Mouse (Mus musculus): Measurements from ENCODE around the gene Arhgap24. TPM values are rescaled to one million over a fixed set of nuclear protein-coding genes. Genes with fewer than 3 reads are reported as not detected.

Arhgap24 gene
- polyA plus RNA-seq, 1 experiment = 4.2 TPM

- Histone ChIP-seq H3K27me3 (ENCODE audit: control insufficient read depth, insufficient read depth, low read length) (no peaks in the 10 kb centered on the region), H3K27ac (ENCODE audit: insufficient read depth, low read length) (no peak overlapping the region), H3K36me3 (ENCODE audit: control insufficient read depth, insufficient read depth, low read length) (no peaks in the 10 kb centered on the region), H3K4me1 (ENCODE audit: control insufficient read depth, insufficient read depth, insufficient read length) (no peaks in the 10 kb centered on the region), H3K4me3 (ENCODE audit: extremely low read depth, insufficient read depth, insufficient read length) (no peak overlapping the region)
- 80% methylated on average over 1 of the region's 1 CpGs for WGBS
- TF ChIP-seq CTCF (IDR thresholded peaks at IDR 0.05; ENCODE audit: extremely low read depth, insufficient read depth, insufficient read length, insufficient replicate concordance) (no peak), POLR2A (IDR thresholded peaks at IDR 0.05; ENCODE audit: low read depth, low read length) (no peak)
- DNase-seq (ENCODE audit: low read depth in 1 of 2, low spot score in 2 of 2) = no peak
Observed at GRCm38 (mm10) chr5:102591422-102591821, 110.2 kb downstream of the Arhgap24 start.

GRCm38 (mm10) chr5:102593058-102593457, 111.9 kb downstream of the Arhgap24 start:
- no peak for TF ChIP-seq POLR2A (IDR thresholded peaks at IDR 0.05; ENCODE audit: low read depth, low read length)
- no peaks in the 10 kb centered on the region for H3K27me3 ChIP-seq (ENCODE audit: control insufficient read depth, insufficient read depth, low read length)
- no peak overlapping the region for H3K4me3 ChIP-seq (ENCODE audit: extremely low read depth, insufficient read depth, insufficient read length)
- no peak overlapping the region for H3K27ac ChIP-seq (ENCODE audit: insufficient read depth, low read length)
- no peaks in the 10 kb centered on the region for H3K4me1 ChIP-seq (ENCODE audit: control insufficient read depth, insufficient read depth, insufficient read length)
- H3K36me3 ChIP-seq (ENCODE audit: control insufficient read depth, insufficient read depth, low read length) = no peaks in the 10 kb centered on the region
- 81% methylated on average over 2 of the region's 2 CpGs for WGBS
- DNase-seq (ENCODE audit: low read depth in 1 of 2, low spot score in 2 of 2) = no peak

GRCm38 (mm10) chr5:102599102-102599501, 117.9 kb downstream of the Arhgap24 start:
- DNase-seq (ENCODE audit: low read depth in 1 of 2, low spot score in 2 of 2) = no peak
- H3K4me1 ChIP-seq (ENCODE audit: control insufficient read depth, insufficient read depth, insufficient read length) = no peaks in the 10 kb centered on the region
- no peaks in the 10 kb centered on the region for H3K27me3 ChIP-seq (ENCODE audit: control insufficient read depth, insufficient read depth, low read length)
- H3K36me3 ChIP-seq (ENCODE audit: control insufficient read depth, insufficient read depth, low read length) = no peaks in the 10 kb centered on the region
- H3K27ac ChIP-seq (ENCODE audit: insufficient read depth, low read length) = no peak overlapping the region
- no peak for TF ChIP-seq POLR2A (IDR thresholded peaks at IDR 0.05; ENCODE audit: low read depth, low read length)
- no peak for TF ChIP-seq CTCF (IDR thresholded peaks at IDR 0.05; ENCODE audit: extremely low read depth, insufficient read depth, insufficient read length, insufficient replicate concordance)
- H3K4me3 ChIP-seq (ENCODE audit: extremely low read depth, insufficient read depth, insufficient read length) = no peak overlapping the region
- 88% methylated on average over 1 of the region's 1 CpGs for WGBS

- Histone ChIP-seq H3K4me1 (ENCODE audit: control insufficient read depth, insufficient read depth, insufficient read length) (no peaks in the 10 kb centered on the region), H3K4me3 (ENCODE audit: extremely low read depth, insufficient read depth, insufficient read length) (no peak overlapping the region), H3K27me3 (ENCODE audit: control insufficient read depth, insufficient read depth, low read length) (no peaks in the 10 kb centered on the region), H3K36me3 (ENCODE audit: control insufficient read depth, insufficient read depth, low read length) (no peaks in the 10 kb centered on the region), H3K27ac (ENCODE audit: insufficient read depth, low read length) (no peak overlapping the region)
- WGBS = 87% methylated on average over 3 of the region's 3 CpGs
- TF ChIP-seq CTCF (IDR thresholded peaks at IDR 0.05; ENCODE audit: extremely low read depth, insufficient read depth, insufficient read length, insufficient replicate concordance) (no peak), POLR2A (IDR thresholded peaks at IDR 0.05; ENCODE audit: low read depth, low read length) (no peak)
- no peak for DNase-seq (ENCODE audit: low read depth in 1 of 2, low spot score in 2 of 2)
Observed at GRCm38 (mm10) chr5:102613571-102613970, 132.4 kb downstream of the Arhgap24 start.

DNA sequence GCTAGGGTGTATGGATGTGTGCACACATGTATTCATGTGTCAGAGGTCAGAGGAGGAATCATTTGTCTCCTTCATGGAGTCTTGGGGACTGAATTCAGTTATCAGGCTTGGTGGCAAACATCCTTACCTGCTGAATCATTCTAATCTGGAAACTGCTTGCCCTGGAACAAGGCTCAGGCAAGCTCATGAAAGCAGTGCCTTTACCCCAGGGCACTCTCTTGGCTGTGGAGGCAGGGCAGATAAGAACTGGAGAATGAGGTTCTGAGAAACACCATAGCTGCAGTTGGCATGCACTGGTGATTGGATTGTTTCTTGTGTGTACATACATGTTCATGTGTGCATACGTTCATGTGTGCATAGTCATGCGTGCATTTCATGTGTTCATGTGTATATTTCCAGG, 132.9 kb downstream of the Arhgap24 start:
- DNase-seq (ENCODE audit: low read depth in 1 of 2, low spot score in 2 of 2) = no peak
- no peak overlapping the region for H3K4me3 ChIP-seq (ENCODE audit: extremely low read depth, insufficient read depth, insufficient read length)
- WGBS = 91% methylated on average over 2 of the region's 2 CpGs

GRCm38 (mm10) chr5:102615249-102615648, 134.1 kb downstream of the Arhgap24 start:
- no peak for DNase-seq (ENCODE audit: low read depth in 1 of 2, low spot score in 2 of 2)
- WGBS = 88% methylated on average over 6 of the region's 6 CpGs
- no peak for TF ChIP-seq POLR2A (IDR thresholded peaks at IDR 0.05; ENCODE audit: low read depth, low read length)
- TF ChIP-seq CTCF (IDR thresholded peaks at IDR 0.05; ENCODE audit: extremely low read depth, insufficient read depth, insufficient read length, insufficient replicate concordance) = no peak
- Histone ChIP-seq H3K27me3 (ENCODE audit: control insufficient read depth, insufficient read depth, low read length) (no peaks in the 10 kb centered on the region), H3K27ac (ENCODE audit: insufficient read depth, low read length) (no peak overlapping the region), H3K4me3 (ENCODE audit: extremely low read depth, insufficient read depth, insufficient read length) (no peak overlapping the region), H3K36me3 (ENCODE audit: control insufficient read depth, insufficient read depth, low read length) (no peaks in the 10 kb centered on the region), H3K4me1 (ENCODE audit: control insufficient read depth, insufficient read depth, insufficient read length) (no peaks in the 10 kb centered on the region)

More for the DNA sequence above, 132.9 kb downstream of the Arhgap24 start:
- no peaks in the 10 kb centered on the region for H3K36me3 ChIP-seq (ENCODE audit: control insufficient read depth, insufficient read depth, low read length)
- no peak for TF ChIP-seq POLR2A (IDR thresholded peaks at IDR 0.05; ENCODE audit: low read depth, low read length)
- TF ChIP-seq CTCF (IDR thresholded peaks at IDR 0.05; ENCODE audit: extremely low read depth, insufficient read depth, insufficient read length, insufficient replicate concordance) = no peak
- no peaks in the 10 kb centered on the region for H3K4me1 ChIP-seq (ENCODE audit: control insufficient read depth, insufficient read depth, insufficient read length)
- no peaks in the 10 kb centered on the region for H3K27me3 ChIP-seq (ENCODE audit: control insufficient read depth, insufficient read depth, low read length)
- no peak overlapping the region for H3K27ac ChIP-seq (ENCODE audit: insufficient read depth, low read length)

DNA sequence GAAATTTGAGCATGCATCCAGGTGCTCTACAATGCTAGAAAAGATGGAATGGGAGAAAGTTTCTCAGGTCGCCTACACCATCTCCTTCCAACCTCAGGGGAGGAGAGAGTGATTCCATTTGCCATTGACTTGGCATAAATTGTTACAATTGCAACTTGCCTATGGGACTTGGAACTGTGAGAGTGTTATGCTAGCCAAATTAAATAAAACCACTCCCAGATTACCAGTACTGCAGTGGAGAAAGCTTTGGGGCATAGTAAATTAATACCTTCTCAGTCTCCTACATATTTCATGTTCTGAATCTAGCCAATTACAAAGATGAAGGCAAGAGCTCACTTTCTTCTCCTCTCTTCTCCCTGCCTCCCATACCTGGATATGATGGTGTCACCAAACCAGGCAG, 139.8 kb downstream of the Arhgap24 start:
- Histone ChIP-seq H3K36me3 (ENCODE audit: control insufficient read depth, insufficient read depth, low read length) (no peaks in the 10 kb centered on the region), H3K4me1 (ENCODE audit: control insufficient read depth, insufficient read depth, insufficient read length) (no peaks in the 10 kb centered on the region), H3K27me3 (ENCODE audit: control insufficient read depth, insufficient read depth, low read length) (no peaks in the 10 kb centered on the region), H3K27ac (ENCODE audit: insufficient read depth, low read length) (no peak overlapping the region), H3K4me3 (ENCODE audit: extremely low read depth, insufficient read depth, insufficient read length) (no peak overlapping the region)
- no peak for TF ChIP-seq POLR2A (IDR thresholded peaks at IDR 0.05; ENCODE audit: low read depth, low read length)
- no peak for TF ChIP-seq CTCF (IDR thresholded peaks at IDR 0.05; ENCODE audit: extremely low read depth, insufficient read depth, insufficient read length, insufficient replicate concordance)
- WGBS = 91% methylated on average over 1 of the region's 1 CpGs
- DNase-seq (ENCODE audit: low read depth in 1 of 2, low spot score in 2 of 2) = no peak

Data from spleen, adult 2 months (tissue).